Mouse (Mus musculus): ENCODE measurements at regions not wholly inside any gene's neighbourhood (a gene's known extent, or its start where the extent isn't known, plus 50 kb on each side); places are given as distances from the start of the nearest gene placed in this dataset.

DNA sequence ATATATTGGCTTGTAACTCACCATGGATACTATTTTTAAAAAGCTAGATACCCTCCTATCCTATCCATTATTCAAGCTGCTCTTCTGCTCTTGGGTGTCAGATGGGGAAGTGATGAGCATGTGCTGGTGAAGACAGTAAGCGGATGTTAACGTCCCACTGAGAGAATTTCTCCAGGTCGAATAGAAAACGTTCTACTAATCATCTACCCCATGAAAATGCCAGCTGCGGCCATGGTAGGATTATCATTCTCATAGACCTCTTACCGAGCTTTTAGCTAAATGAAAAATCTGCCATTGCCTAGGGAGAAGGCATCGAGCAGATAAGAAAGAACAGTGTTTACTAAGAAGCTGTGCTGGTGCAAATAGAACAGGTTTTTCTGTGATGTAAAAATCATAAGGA is 1685.6 kb upstream of the Zeb2 start:
- DNase-seq (ENCODE audit: inconsistent age in 2 of 2, low spot score in 1 of 2), result peak in 1 of 2 experiments; percentile 11

Data from adrenal gland, adult (tissue).